Mouse (Mus musculus) adipocyte (in vitro differentiated cells): Measurements from ENCODE around the gene Ffar3.

Source experiments
- DNase-seq: peaks from one replicate; pipeline ENCODE4 v3.0.0-alpha.2; 2016; ENCODE audit warnings: low spot score

Ffar3 gene

DNA sequence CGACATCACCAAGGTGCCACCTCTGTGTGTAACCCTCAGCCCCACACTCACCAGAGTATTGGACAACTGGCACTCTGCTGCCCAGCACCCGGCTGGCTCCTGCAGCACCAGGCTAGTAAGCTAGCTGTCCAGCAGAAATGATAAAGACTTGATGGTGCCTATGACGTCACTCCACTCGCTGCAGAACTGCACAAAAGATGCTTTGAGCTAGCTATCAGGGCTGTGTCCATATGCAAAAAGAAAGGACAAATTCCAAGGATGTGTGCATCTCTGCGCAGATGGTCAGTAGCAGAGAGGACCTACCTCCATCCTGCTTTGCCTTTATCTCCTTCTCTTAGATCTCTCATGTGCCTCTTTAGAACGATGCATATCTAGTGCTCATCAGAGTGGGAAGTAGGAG lies at the start of gene Ffar3:
Ffar3 (minus strand) TSS at position 101 of the 400 bp plus-strand sequence.
- DNase-seq: no peak

DNA sequence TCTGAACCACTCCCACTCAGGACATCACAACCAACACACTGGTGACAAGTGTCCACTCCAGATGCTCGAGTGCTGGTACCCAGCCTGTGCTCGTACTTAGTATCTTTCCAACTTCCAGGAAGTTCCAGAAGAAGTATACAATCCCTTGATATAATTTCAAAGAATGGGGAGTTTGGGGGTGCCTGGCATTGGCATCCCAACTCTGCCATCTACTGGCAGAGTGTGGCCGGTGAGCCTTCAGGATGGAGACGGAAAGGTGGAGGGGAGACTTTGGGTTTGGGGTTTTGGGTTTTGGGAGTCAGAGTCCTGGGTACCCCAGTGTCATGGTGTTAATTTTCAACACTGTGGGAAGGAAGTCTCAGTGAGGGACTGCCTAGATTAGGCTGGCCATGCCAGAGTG lies 48.1 kb upstream of the Ffar3 start:
- DNase-seq: peak; percentile 10

DNA sequence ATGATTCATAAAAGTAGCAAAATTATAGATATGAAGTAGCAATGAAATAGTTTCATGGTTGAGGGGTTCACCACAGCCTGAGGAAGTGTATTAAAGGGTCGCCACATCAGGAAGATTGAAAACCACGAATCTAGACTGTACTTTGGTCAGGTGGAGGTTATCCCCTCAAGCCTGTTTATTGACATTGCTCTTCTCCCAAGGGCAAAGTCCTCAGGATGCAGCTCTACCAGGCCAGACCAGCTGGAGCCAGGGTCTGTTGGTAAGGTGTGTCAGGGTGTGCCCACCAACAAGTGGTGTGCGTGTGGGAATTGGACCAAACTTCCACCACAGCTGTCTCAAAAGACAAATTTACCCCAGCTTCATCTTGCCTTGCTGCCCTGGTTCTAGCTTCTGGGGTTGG lies 39.2 kb upstream of the Ffar3 start:
- DNase-seq: no peak

DNA sequence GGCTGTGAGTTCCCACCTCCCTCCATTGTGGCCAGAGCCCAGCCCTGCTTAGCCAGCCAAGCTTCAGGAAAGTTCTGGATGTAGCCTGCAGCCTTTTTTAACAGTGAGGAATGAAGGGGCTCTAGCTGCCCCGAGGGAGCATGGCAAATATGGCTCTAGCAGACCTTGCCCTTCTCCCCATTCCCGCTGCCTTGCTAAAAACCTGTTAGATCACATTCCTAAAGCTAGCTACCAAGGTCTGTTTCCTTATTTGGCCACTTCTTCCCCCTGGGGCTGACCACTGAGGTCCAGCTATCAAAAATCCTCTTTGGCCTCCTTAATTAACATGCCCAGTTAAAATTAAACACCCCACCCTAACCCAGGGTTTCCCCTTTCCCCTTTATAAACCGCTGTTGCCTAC lies 36.5 kb upstream of the Ffar3 start:
- DNase-seq: no peak

DNA sequence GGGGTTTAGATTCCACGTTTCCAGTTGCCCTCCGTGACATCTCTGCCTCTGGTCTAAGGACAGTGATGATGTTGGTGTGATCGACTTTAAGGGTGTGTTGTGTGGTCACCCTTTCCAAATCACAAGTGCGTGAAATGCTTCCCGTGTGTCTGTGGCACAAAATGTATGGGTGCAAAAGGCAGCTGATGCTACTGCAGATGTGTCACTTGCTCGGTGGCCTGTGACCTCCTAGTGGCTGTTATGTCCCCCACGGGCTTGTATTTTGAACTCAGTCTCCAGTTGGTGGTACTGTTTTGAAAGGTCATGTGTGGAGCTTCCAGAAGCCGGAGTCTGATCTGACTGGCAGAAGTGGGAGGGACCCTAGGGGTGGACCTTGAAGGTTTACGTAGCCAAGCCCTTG lies 35.8 kb upstream of the Ffar3 start:
- no peak for DNase-seq

DNA sequence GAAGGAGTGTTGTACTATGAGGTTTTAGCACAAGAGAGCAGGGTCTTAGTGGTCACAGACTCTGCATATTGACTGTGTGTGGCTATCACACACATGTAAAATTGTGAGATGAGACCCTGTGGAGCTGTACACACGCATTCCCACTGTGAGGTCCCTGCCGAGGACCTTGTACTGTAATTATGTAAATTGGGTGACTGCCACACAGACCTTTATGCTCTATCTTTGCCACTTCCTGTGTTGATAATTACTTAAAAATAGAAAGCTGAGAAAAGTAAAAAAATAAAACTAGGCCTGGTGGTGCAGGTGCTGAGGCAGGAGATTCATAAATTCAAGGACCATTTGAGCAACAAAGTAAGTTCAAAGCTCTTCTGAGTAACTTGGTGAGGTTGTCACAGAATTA lies 34.7 kb upstream of the Ffar3 start:
- DNase-seq: no peak

DNA sequence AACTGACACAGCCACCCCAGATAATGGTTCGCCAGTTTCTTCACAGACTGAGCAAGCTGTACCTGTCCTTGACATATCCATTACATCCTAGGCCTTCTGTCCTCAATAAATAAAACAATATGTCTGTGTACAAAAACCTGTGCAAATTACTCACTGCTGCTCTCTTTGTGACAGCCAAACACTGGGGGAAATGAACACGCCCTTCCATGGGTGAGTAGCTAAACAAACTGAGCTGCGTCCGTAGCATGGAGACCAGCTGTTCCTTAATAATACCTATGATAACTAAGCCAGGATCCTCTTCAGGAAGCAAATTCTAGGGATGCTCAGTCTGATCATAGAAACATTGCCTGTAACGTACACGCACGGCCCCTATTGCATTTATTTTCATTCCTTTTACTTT lies 32.8 kb upstream of the Ffar3 start:
- no peak for DNase-seq

DNA sequence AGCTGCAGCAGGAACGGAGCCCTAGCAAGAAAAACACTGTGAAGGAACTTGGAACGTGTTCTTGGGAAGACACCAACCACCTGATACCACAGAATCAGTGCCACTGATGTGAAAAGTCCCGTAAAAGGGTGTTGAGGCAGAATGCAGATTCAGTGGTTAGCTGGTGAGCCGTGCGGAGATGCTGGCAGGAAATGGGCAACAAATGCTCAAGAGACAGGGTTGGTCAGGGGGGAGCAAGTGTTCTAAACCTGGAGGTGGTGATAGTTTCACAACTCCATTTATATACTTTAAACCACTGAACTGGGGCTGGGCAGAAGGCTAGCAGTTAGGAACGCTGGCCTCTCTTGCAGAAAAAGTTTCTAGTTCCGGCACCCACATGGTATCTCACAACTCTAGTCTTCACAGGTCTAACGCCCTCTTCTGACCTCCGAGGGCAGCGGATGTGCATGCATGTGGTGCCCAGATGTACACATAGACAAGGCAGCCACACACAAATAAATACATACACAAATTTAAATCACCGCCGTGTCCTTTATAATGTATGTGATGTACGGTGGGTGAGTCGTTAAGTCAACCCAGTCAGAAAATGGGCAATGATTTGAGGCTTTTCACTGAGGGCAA lies 31.7 kb upstream of the Ffar3 start:
- DNase-seq: no peak

DNA sequence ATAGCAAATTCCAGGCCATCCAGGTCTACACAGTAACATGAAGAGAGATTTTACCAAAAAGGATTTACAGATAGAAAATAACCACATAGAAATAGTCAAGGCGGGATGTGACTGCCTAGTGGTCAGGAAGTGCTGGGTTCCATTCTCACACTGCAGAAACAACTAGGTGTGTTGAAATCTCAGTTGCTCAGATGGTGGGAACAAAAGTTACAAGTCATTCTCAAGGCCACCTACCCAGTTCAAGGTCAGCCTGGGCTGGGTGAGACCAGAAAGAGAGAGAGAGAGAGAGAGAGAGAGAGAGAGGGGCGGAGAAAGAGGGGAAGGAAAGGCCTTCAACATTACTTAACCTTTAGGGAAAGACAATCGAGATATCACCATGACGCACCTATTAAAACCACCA lies 30.9 kb upstream of the Ffar3 start:
- no peak for DNase-seq

DNA sequence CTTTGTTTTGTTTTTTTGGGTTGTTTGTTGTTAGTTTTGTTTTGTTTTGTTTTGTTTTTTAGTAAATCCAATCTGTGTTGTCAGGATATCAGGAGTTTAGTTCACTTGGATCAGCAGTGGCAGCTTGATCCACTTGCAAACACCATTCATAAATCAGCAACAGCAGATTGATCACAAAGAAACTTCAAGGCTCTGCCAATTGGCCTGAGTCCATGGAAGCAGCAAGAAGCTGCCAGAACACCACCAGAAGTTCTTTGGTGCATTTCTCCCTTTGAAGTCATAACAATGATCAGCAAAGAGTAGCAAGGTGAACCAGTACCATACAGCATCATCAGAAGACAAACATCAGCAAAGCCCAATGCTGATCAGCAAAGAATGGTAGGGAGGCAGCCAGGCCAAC lies 28.1 kb upstream of the Ffar3 start:
- no peak for DNase-seq

DNA sequence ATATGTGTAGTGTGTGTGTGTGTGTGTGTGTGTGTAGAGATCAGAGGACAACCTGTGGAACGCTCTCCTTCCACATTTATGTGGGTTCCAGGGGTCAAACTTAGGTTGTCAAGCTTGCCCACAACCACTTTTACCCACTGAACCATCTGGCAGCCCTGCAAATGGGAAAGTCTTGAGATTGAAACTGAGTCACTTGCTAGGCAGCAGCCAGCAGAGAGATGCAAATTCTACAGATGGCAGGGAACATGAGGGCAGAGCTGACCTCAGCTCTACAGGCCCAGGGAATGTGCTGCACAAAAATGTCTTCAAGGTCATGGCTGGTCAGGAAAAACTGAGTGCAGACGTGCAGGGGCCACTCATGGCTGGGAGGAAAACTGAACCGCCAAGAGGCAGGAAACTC lies 25.4 kb upstream of the Ffar3 start:
- DNase-seq: no peak

DNA sequence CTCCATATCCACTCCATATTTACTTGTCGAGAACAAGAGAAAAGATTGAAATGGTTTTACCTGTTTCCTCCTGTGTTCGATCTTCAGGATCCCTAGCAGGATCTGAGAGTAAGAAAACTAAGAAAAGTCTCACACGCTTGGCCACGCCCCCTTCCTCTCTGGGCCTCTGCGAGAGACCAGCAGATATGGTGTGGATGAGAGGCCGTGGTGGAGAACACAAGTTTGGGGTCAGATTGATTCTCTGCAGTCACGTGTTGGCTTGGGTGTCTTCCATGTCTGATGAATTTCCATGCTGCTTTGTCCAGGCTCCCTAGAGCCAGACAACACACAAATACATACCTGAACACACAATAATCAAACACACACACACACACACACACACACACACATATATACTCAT lies 24.2 kb upstream of the Ffar3 start, which contains the start of gene Cd22:
Cd22 (minus strand) TSS at position 167 of the 400 bp plus-strand sequence.
- DNase-seq: no peak

DNA sequence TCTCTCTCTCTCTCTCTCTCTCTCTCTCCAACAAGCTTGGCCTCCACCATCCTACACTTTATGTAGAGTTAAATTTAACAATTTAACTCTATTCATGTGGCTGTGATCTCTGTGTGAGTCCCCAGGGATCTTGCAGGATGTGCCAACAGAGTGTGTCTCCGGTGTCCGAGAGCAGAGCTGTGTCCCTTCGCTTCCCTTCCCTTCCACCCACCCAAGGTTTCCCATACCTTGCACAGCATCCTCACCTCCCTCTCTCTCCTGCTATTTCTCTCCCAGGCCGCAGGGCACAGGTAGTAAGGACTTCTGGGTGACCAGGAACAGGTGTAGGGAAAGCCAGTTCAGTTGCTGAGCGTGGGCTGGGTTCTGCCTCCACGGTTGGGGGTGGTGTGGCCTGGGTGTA lies 23.0 kb upstream of the Ffar3 start:
- DNase-seq: no peak

DNA sequence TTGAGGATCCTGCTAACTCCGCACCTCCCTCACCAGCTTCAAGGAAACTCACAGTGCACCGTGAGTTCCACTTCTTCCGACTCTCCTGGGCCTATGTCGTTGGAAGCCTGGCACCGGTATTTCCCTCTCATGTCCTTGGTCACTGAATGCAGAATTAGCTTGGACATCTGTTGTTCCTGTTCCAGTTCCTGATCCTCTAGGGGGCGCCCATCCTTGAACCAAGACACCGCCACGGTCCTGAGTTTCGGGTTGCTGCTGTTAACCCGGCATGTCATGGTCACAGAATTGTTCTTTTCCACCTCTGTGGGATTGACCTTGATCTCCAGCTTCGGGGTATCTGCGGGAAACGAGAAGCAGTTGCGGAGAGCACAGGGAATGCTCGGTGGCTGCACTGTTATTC lies 17.1 kb upstream of the Ffar3 start:
- DNase-seq: peak; percentile 30

DNA sequence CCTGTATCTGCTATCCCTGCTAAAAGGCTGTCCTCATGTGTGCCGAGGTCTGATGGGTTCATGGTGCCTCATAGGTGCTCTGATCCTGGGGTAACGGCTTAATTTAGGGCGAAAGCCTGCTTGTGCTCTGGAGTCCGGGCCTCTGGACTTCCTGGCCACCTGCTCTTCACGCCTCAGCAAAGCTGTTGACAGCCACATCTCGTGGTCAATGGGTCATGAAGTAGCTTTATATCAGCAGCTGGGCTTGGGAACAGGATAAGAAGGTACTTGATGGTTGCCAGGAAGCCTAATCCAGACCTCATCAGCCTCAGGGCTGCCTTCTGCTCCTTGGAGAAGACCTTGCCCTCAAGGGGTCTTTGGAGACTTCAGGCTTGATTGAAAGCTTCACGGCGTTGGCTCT lies 7.4 kb upstream of the Ffar3 start:
- DNase-seq: no peak

DNA sequence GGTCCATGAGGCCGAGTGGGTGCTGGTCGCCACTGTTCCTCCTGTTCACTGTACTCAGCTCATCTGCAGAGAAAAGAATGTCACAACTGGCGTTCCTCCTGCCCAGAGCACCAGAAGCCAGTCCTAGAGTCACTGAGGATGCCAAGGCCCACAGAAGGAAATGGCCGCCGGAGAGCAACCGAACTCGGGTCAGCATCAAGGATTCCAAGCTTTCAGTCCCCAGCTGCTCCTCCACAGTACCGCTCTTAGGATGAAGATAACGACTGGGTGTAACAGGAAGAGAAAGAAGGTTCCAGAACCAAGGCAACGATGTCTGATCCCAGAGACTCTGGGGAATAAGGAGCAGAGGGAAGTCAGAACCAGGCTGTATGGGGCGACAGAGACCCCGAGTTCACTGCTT lies 5.5 kb upstream of the Ffar3 start, which contains the start of gene Ffar1:
Ffar1 (minus strand) TSS at position 101 of the 400 bp plus-strand sequence.
- no peak for DNase-seq

DNA sequence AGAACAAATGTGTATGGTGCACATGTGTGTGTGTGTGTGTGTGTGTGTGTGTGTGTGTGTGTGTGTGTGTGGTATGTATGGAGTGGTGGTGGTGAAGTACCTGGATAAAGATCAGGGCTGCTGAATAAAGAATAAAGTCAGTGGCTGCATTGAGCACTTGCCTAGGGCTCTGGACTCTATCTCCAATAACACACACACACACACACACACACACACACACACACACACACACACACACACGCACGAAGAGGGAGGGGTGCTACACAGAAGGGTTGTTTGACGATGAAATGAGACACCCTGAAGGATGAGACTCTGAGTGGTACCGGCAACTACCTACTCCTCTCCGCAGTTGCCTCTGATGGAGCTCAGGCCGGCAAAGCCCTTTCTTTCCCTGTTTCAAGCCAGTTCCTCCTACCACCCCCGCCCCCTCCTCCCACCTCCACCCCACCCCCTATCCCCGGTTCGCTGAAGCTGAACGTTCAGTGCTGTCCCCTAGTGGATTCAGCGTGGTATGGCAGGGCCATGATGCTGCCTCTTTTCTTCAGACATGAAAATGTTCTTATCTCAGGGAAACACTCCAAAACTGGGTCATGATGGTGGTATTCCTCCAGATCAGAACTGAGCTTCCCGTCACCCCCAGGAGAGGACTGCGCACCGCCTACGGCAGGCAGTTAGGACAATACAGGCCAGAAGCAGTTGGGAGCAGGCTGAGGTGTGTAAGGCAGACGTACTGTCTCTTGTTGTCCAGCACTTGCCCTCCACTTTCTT lies 3.8 kb upstream of the Ffar3 start:
- peak; percentile 42 for DNase-seq

DNA sequence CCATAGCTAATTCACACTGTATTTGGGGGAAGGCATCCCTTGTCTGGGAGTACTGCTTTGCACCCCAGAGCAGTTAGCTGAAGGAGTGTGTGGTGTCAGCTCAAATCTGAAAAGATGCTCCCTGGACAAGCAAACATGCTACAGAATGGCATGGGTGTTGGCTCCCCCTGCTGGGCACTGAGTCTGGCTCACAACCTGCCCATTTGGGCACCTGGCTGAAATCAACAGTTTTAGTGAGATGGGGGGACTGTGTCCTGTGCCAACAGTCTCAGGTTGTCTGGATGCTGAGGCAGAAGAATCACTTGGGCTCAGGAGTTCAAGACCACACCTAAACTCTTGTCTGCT lies 3.3 kb upstream of the Ffar3 start:
- DNase-seq: peak; percentile 81

DNA sequence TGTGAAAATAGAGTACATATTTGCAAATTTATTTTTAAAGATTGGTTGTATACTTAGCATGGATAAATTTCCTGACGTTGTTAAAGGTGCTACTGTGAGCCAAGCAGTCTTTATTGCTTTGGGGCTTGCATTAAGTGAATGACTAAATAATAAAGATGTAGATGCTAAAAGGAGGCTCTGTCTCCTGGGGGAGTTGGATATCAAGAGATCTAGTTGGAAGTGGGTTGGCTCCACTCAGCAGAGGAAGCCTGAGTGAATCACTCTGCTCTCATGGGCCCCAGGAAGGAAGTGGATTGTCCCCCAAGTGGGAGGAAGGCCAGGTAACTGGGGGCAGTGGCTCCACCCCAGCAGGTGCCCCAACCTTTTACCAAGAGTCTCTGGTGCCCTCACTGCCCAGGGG lies 1.8 kb upstream of the Ffar3 start:
- no peak for DNase-seq

DNA sequence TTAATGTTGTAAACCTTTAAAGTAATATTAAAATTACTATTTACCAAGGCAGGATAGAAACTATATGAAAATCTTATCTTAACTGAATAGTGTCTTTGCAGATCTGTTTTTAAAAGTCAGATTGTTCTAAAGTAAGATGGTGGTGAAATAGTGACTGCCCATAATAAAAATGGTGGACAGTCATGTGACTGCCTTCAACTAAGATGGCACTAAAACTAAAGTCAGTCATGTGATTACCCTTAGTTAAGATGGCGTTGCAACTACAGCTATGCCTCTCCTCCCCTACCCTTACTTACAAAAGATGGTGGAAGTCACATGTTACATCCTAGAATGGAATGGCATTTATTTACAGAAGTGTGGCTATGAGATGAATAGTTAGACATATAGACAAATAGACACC lies 4.6 kb downstream of the Ffar3 start:
- DNase-seq: no peak

DNA sequence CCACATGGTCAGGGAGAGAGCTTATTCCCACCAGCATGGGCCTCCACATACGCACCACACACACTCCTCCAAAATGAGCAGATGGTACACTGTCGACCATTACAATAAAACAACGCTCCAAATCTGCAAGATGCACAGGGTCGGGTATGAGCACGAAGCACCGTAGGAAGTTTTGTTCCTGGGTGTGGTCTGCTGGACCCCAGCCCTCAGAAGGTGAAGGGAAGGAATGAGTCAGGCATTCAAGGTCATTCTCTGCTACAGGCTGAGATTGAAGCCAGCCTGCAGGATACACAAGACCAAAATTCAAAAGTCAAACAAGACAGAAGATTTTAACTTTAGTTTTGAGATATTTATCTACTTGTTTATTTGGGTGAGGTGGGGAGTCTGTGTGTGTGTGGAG lies 8.0 kb downstream of the Ffar3 start:
- no peak for DNase-seq

DNA sequence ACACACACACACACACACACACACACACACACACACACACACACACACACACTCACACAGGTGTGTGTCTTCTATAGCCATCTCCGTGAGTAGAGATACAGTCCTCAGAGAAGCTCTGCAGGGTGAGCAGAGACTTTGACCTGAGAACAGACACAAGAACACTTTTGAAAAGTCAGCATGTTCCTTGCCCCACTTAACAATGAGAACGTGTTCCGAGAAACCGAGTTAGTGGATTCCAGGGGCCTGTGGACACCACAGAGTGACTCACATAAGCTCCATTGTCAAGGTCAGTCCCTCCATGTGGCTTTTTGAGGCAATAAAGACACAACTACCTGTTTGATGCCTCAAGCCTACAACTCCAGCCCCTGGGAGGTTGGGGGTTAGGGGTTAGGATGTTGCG lies 8.6 kb downstream of the Ffar3 start:
- DNase-seq: no peak

DNA sequence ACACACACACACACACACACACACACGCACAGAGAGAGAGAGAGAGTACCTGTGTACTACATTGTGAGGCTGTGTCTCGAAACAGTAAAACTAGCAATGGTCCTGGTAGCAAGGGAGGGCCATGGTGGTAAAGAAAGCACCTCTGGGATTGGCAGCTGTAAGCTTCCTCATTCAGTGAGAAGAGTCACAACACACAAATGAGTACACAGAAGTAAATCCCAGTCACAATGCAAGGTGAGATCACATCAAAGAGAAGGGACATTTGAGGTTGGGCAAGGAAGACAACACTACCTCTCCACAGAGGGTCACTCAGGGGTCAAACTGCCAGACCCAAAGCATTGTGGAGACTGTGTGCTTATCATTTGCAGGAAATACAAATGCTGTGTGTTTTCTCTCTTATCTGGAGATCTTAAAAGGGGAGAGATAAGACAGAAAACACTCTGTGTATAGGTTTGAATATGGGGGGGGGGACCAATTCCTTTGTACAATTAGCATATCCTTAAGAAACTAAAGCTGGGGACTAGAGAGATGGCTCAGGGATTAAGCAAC lies 9.4 kb downstream of the Ffar3 start:
- DNase-seq: no peak
